Mouse (Mus musculus) frontal cortex, adult 2 months (tissue): ENCODE data around the gene Ccnj. TPM values are rescaled to one million over a fixed set of nuclear protein-coding genes. Genes with fewer than 3 reads are reported as not detected.

Experiments used
- DNase-seq, 2 experiments: peaks; one replicate each; pipeline ENCODE4 v3.0.0; 2022; ENCODE audit warnings: low spot score in 1 of 2; ENCODE audit errors: extremely low spot score in 1 of 2
- polyA plus RNA-seq: library from polyadenylated mRNA; depleted of rRNA; stranded (reverse); fragments of >200 nt; gene quantifications from 2 replicates; pipeline ENCODE4 v1.2.3, GENCODE M21; 2012; rRNA removed

The Ccnj gene
- polyA plus RNA-seq, result 8.1 and 9.3 TPM in 2 replicates

DNA sequence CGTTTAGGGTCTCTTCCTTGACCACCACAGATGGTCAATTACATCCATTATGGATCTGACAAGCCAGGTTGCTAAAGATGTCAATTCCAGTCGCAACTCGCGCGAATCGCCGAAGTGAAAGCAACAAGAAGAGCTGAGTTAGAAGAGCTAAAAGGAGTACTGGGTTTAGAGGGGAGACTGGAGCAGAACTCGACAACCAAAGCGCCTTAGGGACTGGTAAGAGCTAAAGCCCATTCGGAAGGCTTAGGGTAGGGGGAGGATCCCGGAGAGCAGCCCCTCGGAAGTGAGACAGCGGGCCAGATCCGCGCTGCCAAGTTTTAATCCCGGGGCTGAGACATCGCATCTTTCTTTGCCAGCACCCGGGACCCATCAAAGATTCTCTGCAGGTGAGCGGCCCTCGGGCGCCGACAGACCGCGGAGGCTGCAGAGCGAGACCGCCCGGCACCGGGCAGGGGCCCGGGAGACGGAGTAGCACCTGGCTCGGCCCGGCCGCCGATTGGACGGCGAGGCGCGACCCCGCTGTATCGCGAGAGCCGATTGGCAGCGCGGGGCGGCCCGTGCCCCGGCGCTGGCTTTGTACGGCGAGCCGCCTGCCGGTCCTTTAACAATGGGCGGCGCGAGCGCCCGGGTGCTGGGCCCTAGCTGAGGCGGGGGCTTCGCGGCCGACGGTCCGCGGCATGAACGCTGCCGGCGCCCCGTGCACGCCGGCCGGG is at the start of gene Ccnj:
TSS of gene Ccnj (plus strand) at position 577 of the 713 bp plus-strand sequence.
- peak; percentile 72 to 93 for DNase-seq

DNA sequence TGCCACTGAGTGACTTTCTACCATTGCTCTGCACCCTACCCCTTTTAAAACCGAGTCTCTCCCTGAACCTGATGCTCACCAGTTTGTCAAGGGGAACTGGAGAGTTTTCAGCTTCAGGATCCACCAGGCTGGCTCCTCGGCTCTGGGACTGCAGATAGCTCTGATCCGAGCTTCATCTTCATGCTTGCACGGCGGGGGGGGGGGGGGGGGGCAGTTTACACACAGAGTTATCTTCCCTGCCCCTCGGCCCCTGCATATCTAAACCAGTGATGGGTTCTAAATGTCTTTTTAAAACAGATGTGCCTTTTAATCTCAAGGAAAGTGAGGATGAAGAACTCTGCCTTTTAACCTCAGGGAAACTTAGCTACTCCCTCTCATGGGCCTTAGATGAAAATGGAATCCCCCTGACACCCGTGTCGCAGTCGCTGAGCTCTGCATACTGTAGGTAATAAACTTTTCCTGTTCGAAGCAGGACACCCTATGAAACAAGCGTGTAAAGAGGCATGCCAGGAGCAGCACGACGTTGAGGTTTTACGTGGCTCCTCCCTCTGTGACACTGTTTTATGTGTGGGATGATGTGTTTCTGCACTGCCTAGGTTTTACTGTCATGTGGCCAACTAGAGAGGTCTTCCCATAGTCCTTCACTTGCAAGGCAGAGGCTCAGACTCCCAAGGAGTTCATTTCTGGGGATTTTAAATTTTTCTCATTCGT is 42.9 kb upstream of the Ccnj start:
- no peak for DNase-seq

DNA sequence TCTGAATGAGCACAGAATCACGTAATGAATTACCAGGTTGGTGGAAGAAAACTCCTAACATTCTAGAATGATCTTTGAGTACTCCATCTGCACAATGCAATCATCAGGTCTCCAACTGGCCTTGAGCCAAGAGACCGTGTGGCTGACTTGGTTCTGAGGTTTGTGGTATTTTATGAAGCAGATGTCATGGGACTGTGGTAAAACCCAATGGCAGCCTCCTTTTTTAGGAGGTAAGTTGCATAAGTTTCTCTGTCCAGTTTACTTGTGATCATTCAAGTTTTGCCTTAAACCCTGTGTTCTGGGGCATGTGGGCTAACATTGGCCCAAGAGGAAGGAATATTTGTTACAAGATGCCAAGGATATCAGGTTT is 42.4 kb upstream of the Ccnj start:
- DNase-seq, result no peak

DNA sequence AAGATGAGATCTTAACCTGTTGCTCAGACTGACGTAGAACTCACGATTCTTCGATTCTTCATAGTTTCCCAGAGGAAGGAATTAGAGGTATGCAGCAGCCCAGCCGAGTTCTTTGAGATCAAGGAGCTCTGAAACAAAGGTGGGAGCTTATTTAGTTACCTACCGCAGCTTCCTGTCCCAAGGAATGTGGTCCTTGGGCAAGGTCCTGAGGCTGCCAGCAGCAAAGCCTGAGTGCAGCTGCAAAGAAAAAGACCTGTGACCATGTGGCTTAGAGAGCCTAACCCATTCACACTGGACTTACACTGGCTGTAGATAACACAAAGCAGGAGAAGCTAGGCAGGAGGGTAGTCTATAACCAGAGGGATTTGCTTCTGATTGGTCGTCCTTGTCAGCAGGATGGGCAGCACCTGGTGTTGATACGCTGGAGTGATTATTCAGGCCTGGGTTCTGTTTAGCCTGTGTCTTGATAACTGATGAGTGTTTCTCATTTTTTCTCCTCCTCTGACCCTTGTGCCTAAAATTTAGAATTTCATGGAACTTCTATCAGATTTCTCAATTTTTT is 25.8 kb upstream of the Ccnj start:
- no peak for DNase-seq

DNA sequence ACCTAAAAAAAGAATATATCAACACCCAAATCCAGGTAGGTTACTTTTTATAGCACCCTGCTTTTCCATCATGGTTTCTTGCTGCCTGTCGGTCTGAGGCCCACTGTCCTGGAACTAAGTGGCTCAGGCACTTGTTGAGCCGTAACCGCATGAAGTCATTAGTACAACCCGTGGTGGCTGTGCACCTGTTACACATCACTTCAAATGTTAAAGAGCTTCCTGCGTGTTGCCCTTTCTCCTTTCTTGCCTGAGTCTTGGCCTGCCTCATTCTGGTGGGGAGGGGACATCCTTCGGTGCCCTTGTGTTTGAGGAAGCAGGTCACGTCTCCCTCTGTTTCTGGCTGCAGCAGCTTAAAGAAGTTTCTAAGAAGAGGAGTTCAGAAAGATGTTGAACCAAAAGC is 21.2 kb upstream of the Ccnj start:
- no peak for DNase-seq

DNA sequence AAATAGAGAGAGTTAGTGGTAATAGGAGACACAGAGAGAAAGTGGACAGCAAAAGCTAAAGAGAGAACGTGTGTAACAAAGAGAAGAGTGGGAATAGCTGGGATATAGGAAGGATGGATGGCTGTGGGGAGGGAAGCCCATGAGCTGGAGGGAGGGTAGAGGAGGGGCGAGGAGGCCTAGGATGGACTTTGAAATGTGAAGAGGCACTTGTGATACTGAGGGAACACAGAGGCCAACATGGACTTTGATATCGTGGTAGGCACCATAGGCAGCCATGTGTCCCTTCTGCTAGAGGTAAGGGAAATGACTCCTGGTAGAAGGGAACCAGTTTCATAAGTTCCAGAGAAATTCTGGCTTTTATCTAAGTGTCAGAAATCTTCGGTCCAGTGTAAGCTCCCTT is 19.2 kb upstream of the Ccnj start:
- DNase-seq, result no peak

DNA sequence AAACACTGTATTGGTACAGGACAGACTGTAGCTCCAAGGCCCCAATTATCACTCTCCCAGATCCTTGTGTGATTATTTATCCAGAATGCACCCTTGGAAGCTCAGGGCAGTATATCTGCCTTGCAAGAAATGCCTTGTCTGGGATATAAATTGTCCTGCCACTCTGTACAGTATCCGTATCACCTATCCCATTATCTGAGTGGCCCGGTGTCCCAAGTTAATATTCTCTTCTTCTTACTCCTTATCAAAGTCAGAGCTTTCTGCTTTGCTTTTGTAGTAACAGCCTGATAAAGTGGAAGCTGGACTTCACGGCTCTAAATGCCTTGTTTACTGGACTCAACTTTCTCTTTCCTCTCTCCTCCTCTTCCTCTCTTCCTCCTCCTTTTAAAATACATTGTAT is 18.3 kb upstream of the Ccnj start:
- DNase-seq, result no peak

DNA sequence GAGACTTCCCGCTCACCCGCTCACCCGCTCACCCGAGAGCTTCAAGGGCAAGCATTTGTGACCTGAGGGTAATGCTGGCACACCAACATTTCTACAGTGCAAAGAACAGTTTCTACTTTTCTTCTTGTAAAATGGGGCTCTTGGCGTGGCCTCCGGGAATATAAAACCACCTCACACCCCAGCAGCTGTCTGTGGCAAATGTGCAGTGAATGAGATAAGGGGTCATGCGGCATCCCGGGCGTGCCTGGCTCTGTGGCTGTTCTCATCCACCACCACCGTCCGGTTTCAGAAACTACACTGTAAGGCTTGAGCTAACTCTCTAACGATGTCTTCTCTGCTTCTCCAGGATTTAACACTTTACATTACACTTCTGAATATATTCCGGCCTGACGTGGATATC is 17.7 kb upstream of the Ccnj start:
- DNase-seq, result no peak

DNA sequence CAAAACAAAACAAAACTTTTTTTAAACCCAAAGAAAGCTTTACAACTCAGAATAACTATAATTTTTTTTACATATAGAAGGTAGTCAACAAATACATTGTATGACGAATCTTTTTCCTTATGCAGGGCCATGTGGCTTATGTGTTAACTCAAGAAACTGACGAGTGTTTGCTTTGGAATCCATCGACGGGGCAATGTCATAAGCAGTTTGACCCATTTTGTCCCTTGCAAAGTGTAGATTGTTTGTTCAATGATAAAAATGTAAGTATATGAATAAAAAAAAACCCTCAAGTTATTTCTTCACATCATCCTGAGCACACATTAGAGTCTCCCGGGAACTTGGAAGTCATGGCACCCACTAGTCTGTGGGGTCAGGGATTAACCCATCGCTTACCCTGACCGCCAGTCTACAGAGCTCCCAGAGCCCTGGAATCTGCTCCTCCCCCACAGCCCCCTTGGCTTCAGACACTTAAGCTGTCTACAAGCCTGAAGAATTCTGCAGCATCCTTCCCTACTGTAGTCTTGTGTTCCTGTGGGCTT is 15.4 kb upstream of the Ccnj start:
- no peak for DNase-seq

DNA sequence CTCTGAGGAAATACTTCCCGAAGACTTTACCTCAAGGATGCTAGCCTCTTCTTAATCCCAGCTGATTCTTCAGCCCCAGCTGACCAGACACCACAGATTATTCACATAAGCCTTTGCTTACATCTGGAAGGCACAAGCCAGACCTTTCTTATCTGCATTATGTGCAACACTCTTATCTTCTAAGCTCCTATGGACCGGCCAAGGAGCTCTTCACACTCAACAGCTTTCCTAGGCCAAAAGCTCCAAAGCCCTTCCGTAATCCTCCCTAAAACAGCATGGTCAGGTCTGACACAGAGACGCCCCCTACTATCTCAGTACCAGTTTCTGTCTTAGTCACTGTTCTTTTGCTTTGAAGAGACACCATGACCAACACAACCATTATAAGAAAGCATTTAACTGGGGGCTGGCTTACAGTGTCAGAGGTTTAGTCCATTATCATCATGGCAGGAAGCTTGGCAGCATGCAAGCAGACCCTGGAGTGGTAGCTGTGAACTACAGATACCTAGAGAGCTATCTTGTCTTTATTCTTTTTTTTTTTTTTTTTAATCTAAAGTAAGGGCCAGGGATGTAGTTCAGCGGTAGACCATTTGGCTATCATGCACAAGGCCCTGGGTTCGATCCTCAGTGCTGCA is 13.1 kb upstream of the Ccnj start:
- no peak for DNase-seq

DNA sequence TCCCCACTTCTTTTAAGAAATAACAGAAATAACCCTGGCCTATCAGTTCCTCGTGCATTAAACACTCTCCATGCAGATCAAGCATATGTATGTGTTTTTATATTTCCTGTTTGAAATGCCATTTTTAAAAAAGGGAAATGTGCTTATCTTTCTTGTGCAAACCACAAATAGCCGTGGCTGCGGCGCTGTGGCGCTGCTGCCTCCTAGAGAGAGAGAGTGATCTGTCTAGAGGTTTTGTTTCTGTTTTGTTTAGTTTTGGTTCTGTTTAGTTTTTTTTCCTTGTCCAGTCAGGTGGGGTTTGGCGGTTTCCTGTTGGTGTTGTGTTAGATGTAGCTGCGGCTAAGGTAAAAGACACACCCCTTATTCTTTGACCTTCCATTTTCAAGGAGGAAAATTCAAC is 12.3 kb upstream of the Ccnj start:
- DNase-seq, result no peak

DNA sequence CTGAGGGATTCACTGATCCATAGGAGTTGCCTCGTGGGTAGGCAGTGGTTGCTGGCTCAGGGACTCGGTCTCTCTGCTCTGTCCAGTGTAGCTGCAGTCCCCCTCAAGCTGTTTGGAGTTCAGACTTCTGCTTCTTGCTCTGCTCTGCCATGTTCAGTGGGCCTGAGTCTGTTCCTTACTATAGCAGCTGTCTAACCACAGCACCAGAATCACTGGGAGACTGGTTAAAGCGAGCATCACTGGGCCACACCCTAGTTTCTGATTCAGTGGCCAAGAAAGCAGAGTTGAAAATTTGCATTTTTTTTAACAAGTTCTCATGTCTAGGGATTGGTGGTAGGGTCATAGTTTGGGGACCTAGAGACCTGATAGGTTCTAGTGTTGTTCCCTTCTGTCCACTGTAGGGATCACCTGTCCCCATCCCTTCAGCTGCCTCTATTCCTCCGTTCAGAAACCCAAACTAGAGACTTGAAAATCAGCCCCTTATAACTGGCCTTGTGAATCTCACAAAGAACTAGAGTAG is 9.7 kb upstream of the Ccnj start:
- DNase-seq, result no peak

DNA sequence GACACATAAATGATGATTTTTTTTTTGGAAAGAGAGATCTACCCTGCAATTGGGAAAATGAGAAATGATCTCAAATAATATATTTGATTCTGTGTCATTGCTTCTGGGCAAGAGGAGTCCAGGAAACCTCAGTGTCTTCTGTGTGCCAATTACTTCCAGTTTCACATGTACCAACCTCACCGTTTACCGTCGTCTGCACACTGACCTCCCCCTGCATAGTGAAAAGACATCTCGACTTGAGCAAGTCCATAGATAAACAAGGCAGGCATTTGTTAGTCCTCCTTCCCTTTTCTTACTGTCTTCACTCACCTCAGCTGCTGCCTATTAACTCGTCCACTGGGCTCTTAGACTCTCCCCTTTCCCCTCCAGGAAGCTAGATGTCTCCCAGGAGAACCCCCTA is 5.4 kb upstream of the Ccnj start:
- DNase-seq, result no peak

DNA sequence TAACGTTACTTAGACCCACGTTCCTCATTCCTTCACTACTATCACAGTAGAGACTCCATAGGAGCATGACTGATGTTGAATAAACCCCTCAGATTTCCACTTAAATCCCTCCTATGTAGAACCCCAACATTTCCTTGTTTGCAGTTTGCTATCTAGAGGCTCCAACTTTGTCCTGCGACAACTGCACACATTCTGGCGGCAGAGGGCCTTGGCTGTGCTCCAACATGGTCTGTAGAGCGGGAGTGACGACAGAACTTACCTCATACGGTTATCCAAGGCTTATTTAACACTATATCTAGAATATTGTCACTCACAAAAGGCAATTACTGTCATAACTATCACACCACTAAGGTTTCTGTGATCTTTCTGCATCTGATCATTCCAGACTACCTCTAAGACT is 4.3 kb upstream of the Ccnj start:
- no peak for DNase-seq

DNA sequence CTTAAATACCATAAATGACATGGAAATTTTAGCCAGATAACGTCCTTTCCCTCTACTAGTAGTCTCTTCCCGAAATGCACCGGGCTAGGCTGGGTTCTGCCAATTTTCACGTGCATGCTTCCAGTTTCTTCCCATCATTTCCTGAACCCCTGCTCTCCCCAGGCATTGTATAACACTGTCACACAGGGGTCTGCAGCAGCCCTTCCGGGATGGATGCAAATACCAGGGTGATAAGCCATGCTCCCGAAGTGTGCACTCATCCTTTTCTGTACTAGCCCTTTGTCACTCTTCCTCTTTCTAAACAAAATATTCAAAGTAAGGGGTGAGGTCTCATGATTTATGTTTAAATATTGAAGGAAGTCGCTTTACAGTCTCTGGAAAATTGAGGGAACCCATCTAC is 881 bp upstream of the Ccnj start:
- no peak for DNase-seq

DNA sequence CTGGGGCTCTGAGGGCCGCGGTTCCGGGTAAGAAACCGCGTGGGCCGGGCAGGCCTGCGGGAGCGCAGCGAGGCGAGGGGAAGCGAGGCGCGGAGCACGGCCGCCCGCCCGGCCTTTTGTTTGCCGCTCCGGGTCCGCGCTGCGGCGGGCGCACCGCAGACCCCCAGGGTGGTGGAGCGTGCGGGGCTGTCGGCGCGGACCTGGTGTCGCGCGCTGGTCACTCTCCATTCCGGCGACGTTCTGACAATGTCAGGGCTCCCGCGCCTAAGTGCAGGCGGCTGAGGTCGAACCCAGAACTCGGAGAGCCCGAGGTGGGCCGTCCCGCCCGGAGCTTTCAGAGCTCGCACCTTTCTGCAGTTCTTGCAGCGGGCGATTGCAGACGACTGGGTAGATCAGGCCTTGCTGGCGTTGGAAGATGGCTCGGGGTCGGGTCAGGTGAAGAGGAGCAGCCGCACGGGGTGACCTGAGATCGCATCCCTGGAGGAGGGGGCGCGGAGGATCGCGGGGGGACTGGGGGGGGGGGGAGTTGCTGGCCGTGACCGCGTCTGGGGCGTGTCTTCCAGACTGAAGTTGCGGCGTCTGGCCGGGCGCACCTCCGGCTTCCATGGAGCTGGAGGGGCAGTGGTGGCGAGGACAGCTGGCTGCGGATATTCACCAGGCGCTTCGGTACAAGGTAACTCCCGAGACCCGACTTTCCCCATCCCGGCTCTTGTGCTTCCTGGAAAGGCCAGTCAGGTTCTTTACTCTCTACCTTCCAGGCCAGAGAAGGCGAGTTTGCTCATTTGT is 530 bp downstream of the Ccnj start:
- peak in 1 of 2 experiments; percentile 10 for DNase-seq

DNA sequence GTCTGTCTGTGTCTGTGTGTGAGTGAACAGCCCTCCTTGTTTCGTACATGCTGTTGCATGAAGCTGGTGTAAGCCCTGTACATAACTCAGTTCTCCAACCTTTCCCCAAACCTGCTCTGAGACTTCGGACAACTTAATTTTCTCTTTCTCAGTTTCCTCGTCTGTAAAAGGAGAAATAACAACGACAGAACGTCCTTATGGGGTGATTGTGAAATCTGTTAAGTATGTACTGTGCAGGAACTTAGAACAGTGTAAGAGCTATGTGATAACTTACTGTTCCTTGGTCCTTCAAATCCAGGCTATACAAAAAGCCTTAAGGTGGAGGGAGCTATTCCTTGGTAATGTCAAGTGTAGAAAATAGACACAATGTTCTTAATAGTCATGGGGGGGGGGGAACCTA is 1.3 kb downstream of the Ccnj start:
- DNase-seq, result no peak

DNA sequence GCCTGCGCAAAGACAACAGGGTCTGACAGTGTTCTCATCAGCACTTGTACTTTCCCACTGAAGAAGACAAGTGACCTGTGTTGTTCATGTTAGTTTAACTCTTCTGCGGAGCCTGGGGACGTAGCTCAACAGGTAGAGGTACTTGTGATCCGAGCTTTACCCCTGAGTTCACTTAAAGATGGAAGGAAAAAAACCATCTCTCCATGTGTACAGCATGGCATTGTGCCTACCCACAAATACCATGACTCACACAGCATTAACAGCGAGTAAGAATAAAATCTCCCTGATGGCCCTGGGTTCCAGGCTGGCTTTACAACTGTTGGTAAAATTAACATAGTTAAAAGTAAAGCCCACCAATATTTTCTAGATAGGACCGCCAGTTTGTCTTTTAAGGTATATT is 3.4 kb downstream of the Ccnj start:
- DNase-seq, result no peak

DNA sequence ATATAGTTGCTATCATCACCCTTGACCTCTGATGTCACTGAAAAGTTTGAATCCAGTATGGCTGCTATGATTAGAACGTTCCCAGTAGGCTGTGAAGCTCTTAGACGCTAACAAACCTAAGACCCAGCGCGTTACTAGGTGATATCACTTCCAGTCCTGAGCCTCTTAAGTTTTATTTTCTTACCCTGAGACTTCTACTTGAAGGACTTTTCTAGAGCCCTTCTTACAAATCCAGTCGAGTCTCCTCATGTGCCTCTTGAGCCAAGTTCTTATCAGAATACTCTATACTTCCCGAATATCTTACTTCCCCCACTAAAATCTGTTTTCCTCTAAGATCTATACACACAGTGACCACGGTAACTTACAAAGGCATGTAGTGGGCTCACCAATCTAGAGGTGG is 7.1 kb downstream of the Ccnj start:
- DNase-seq, result no peak

DNA sequence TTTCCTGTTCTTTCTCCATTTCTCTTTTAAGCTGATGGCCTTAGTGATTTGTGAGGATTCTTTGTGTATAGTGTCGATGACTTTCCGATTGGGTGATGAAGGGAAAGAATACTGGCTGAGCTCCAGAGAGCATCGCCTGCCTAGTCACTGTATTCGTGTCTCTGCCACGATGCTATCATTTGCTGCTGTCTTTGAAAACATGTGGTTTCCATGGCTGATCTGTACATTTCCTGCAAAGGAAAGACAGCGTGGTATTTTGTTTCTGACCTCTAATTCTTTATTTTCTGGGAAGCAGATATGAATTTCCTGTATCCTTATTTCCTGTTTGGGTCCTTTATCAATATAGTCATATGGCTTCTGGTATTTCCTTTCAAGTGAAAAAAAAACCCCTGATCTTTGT is 9.2 kb downstream of the Ccnj start:
- no peak for DNase-seq
